Mouse (Mus musculus) bone marrow, adult 2 months (tissue): ENCODE results near the gene Rnf26.

Experiments used
- CTCF ChIP-seq: fragments of 200-500 bp; IDR thresholded peaks from 2 replicates; pipeline ENCODE4 v1.5.1; 2011; ENCODE audit warnings: low read length, control low read depth; ENCODE audit not compliant: control insufficient read depth, insufficient read depth
- POLR2A ChIP-seq: fragments of 200-500 bp; IDR thresholded peaks from 2 replicates; pipeline ENCODE4 v1.6.1; 2011; ENCODE audit warnings: low read depth, mild to moderate bottlenecking, control low read depth, low read length, borderline replicate concordance; ENCODE audit not compliant: control insufficient read depth

DNA sequence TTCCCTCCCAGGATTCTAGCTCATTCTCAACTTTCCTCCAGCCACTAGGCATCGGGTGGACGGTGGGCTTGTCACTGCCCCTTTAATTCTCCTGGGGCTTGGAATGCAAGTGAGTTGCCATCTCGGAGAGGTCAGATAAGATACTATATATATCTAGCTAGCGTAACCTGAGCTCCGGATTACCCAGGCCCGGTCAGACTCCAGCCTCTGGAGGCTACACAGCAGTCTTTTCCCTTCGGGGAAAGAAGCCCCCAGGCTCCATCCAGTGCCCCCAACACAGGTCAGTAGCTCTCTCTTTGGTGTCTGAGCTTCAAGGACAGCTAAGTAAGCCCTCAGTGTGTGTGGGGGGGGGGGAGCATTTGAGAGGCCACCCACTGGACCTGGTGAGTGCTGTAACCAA lies 44.1 kb downstream of the Rnf26 start:
- no peak for TF ChIP-seq CTCF
- TF ChIP-seq POLR2A, result no peak
